Mouse (Mus musculus): Measurements from ENCODE around the gene Avil.
"Not testable (repeated sequence)": the region's sequence is repeated elsewhere in the genome, so short reads cannot be mapped to it uniquely, and the experiment has no call there.

The Avil gene

DNA sequence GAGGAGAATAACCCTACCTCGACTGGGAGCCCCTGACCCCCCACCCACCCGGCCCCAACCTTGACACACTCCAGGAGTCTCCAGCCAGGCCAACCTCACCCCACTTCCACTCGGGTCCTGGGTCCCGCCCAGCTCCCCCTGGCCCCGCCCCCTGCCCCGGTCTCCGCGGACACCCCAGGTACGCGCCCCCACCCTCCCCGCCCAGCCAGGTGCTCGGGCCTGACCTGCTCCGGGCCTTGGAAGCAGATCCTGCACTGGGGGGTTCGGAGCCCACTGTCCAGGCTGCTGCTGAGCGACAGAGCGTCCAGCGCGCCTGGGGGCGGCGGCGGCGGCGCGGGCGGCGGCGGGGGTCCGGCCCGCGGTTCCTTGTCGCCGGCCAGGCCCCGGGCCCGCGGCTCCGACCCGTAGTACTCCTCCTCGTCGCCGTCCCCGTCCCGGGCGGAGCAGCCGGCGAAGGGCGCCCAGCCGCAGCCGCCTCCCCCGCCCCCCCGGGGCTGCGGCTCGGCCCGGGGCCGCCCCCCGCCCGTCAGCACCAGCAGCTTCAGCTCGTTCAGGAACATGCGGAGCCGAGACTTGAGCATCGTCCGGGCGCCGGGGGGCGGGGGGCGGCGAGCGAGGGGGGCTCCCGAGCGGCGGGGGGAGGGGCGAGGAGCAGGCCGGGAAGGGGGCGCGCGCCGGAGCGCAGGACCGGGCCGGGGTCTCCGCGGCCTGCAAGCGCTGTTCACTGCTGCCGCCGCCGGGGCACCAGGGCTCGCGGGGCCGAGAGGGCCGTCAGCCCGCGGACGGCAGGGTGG, 58.9 kb downstream of the Avil start:
- DNase-seq (ENCODE audit: extremely low spot score): peak; percentile 56

GRCm38 (mm10) chr10:127059968-127060916, 59.7 kb downstream of the Avil start, which contains the start of gene March9:
TSS of gene March9 (minus strand) at chr10:127060184.
- DNase-seq (ENCODE audit: extremely low spot score): peak; percentile 72

DNA sequence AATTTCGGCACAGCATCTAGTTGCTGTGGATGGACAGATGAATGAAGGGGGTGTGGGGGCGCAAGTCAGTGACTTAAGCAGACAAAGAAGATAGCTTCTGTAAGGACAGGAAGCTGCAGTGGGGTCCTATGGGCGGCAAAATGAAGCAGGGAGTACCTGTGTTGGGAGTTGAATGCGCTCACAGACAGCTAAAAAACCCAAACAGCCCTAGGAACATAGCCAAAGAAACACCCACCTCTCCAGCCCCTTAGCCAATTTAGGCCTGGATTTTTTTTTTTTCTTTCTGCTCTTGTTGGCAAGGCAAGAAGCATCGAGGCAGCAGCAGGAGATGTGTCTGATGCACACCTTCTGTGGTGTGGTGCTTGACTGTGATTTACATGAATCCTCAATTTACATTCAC, 60.6 kb downstream of the Avil start:
- DNase-seq (ENCODE audit: extremely low spot score): no peak

DNA sequence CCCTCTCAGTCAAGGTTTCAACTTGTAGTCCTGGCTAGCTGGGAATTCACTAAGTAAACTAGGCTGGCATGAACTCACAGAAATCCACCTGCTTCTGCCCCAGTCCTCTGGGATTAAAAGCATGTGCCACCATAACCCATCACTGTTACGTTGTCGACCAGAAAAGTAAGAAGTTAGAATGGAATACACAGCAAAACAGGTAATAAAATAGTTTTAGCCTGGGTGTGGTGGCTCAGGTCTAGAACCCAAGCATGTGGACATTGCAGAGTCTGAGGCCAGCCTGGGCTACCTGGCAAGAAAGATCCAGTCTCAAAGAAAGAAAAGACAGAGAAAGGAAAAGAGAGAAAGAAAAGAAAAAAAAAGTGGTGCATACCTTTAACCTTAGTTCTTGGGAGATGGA, 61.0 kb downstream of the Avil start:
- DNase-seq (ENCODE audit: extremely low spot score): no peak

GRCm38 (mm10) chr10:127062101-127062500, 61.6 kb downstream of the Avil start:
- DNase-seq (ENCODE audit: extremely low spot score): not testable (repeated sequence)

DNA sequence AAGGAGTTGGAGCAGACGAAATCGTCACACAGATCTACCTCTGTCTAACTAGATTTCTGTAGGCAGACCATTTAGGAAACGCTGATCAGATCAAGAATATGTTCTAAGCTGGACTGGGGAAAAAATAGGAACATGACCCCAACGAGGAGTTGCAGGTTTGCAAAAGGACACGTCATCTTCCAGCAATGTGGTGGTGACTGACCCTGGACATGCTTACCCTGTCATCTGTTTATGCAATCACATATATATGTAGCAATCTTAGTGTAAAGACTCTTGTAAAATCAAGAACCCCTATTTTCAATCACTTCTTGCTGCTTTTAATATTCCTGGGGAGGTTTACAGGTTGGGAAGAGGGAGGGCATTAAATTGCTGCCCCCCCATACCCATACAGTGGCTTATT, 62.0 kb downstream of the Avil start:
- no peak for DNase-seq (ENCODE audit: extremely low spot score)

GRCm38 (mm10) chr10:127063239-127063872, 62.8 kb downstream of the Avil start, which contains the start of gene Cdk4:
TSS of gene Cdk4 (plus strand) at chr10:127063534.
- DNase-seq (ENCODE audit: extremely low spot score): peak; percentile 100

GRCm38 (mm10) chr10:127063913-127064870, 63.7 kb downstream of the Avil start:
- DNase-seq (ENCODE audit: extremely low spot score): peak; percentile 52

- DNase-seq (ENCODE audit: extremely low spot score): no peak
Observed at GRCm38 (mm10) chr10:127065981-127066380, 65.5 kb downstream of the Avil start.

- DNase-seq (ENCODE audit: extremely low spot score): no peak
Observed at GRCm38 (mm10) chr10:127066519-127067018, 66.1 kb downstream of the Avil start.

- DNase-seq (ENCODE audit: extremely low spot score): no peak
Observed at GRCm38 (mm10) chr10:127068360-127069038, 68.0 kb downstream of the Avil start.

DNA sequence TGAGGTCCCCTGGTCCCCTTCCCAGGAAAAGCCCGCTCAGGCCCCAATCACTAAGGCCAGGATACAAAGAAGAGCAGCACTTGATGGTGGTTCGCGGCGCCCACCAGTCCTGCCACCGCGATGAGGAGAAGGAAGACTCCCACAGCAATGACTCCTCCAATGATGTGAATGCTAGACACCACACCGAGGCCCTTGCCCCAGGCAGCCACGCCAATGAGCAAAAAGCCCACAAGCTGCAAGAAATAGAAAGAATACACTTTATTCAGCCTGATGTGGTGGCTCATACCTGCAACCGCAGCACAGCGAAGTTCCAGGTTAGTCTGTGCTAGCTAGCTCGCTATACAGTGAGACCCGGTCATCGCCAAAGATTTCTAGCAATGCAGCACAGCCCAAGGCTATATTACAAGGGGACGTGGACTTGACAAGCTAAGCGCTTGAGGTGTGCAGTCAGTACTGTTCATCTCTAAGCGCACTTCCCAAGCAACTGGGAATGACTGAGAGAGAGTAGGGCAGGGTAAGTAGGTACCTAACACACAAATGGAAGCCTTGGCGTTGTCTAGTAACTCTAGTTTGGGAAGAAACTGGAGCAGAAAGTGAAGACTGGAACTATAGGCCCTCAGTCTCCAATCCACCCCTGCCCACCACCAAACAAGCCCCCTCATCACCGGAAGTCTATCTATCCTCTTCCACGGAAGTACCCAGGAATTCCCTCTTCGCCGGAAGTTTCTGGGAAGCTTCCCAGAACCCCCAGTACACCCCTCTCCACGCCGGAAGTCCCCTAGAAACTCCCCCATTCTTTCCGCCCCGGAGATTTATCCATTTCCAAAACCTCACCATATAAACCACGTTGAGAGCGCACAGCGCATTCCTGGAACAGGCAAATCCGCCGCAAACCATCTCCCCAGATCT, 69.0 kb downstream of the Avil start:
- DNase-seq (ENCODE audit: extremely low spot score): peak; percentile 45
